Mouse (Mus musculus) adrenal gland, postnatal 14 days (tissue): ENCODE data around the gene Sfrp5. TPM values are rescaled to one million over a fixed set of nuclear protein-coding genes. Genes with fewer than 3 reads are reported as not detected.

Experiments used
- DNase-seq: peaks from one replicate; pipeline ENCODE4 v3.0.0; 2021; ENCODE audit warnings: mixed read lengths
- total RNA-seq: library from RNA; stranded (reverse); gene quantifications from 2 replicates; pipeline ENCODE4 v1.2.3, GENCODE M21; 2021

Sfrp5 gene
- total RNA-seq, 1 experiment from 2014 or later, result 4.3 TPM

DNA sequence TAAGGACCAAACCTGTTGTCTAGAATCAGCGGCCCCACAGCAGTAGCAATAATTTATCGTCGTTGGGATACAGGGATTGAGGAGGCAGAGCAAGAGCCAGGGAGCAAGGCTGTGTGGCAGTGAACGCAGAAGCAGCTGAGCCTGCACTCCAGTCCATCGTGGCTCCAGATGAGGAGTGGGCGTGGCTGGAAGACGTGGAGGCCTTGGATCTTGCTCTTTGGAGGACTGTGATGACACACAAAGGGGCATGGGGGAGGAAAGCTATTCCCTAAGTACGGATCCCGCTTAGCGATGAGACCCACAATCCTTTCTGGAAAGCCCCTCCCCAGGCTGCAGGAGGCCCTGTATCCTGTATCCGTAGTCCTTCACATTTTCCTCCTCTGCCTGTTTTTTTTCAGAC, 4.0 kb downstream of the Sfrp5 start:
- DNase-seq, result peak; percentile 54

DNA sequence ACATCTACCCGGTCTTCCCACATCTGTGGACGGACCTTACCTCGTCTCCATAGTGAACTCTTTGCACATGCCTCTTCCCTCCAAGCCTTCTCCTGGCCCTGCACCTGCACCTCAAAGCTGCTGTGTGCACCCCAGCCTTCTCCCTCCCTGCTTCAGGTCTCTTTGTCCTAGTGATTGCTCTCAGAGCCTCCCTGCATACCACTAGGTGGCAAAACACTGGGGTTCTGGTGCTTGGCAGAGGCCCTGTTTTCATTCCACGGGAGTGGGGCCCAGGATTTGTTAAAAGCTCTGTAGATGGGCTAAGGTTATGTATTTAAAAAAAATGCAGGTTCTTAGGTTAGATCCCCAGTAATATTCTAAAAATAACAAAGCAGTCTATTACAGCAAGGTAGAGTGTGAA, 5.0 kb downstream of the Sfrp5 start:
- no peak for DNase-seq

DNA sequence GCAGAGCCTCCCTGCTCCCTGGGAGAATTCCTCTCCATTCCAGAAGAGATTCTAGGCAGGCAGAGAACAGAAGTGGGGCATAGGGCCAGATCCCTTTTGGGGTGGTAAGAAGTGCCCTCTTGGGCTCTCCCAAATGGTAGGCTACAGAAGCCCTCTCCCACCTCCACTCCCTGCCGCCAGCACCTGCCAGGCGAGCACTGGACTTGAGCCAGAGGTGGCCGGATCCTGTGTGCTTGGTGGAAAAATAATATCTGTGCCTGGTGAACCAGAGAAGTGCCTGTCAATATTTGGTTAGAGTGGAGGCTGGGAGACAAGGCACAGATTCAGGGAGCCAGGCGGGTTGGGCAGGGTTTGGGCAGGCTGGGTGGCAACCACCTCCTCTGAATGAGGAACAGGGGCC, 5.7 kb downstream of the Sfrp5 start:
- no peak for DNase-seq

DNA sequence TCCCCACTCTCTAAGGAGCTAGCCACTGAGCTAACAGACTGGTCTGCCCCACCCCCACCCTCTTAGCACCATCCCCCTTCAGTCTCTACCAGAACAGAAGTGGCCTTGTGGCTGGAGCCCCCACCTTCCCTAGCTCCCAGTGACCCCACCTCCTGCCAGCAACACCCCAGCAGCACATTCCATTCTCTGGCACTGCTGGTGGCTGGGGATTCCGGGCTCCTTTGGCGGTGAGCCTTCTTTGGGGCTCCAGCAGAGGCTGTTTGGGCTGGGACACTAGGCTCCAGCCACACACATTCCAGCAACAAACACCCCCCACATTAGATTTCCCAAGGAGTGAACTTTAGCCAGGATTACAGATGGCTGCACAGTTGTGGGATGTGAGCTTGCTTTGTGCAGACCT, 8.7 kb downstream of the Sfrp5 start:
- peak; percentile 64 for DNase-seq

DNA sequence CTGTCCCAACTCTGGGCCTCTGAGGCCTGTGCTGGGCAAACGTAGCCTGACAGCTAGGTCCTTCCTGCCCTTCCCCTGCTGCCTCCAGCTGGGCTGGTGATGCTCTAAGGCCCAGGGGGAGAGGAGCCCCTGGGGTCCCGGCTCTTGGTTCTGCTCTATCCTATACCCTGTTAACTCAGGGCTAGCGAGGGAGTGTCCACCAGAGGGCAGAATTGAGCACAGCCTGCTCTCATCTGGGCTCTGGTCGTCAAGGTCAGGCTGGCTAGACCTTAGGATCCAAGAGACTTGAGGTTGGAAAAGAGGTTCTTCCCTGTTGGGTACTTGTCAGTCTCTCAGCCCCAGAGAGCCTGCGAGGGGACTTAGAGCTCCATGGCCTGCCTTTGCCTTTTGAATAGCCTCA, 11.6 kb downstream of the Sfrp5 start:
- peak; percentile 81 for DNase-seq

DNA sequence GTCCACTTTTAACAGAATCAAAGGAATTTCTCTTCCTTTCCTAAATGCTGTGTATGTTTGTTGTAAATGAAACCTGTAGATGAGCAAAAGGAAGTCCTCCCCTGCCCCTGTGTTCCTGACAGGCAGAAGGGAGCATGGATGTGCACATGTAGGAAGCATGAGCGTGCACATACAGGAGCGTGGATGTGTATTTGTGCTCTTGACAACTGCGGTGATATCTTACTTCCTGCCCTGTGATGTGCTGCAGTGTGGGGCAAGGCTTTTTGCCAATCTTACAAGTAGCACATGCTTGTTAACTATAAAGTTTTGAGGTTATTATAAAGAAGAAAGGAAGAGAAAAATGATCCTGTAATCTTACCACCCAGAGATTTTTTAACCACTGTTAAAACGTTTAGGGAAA, 12.3 kb downstream of the Sfrp5 start:
- no peak for DNase-seq

DNA sequence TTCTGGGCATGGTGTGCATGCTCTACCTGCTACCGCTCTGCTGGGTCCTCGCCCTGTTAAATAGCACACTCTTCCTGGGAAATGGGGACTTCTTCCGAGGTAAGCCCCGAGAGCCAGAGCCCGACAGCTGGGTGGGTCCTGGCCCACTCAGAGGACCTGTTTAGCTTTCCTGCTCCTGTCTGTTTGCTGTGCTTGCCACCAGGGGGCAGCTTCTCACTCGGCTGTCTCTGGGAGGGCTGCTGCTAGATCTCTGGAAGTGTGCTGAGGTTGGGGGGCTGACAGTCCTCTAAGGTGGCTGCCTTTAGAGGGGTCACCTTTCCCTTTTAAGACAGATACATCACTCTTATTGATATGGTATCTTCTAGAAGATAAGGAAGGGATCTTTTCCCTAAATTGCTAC, 19.4 kb downstream of the Sfrp5 start:
- no peak for DNase-seq

DNA sequence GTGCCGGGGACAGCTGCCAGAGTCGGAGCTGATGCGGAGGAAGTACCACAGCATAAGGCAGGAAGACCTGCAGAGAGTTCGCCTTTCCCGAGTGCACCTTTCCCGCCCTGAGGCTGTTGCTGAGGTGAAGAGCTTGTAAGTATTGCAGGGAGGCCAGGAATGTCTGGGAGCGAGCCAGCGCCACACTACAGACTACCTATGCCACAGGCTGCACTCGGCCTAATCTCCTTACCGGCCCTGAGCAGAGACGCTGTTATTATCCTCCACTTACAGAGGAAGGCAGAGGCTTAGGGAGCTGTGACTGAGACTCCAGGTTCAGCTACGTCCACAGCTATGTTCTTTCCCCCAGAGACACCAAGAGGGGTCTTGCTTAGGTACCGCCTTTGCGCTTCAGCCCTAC, 22.7 kb downstream of the Sfrp5 start:
- no peak for DNase-seq

DNA sequence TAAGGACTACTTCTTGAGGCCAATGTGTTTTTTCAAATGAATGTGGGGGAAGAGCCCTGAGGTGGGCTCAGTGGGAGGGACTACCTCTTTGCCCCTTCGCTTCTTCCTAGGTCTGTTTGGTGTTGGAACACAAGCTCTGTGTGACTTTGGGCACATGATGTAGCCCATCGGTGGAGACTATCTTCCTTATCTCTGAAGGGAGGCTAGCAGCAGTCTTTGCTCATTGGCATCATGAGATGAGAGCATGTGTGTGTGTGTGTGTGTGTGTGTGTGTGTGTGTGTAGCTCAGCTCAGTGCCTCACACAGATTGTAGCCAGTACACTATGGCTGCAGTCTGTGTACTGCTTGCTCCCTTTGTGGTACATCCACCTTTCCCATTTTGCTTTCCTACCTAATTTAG, 24.6 kb downstream of the Sfrp5 start:
- no peak for DNase-seq

DNA sequence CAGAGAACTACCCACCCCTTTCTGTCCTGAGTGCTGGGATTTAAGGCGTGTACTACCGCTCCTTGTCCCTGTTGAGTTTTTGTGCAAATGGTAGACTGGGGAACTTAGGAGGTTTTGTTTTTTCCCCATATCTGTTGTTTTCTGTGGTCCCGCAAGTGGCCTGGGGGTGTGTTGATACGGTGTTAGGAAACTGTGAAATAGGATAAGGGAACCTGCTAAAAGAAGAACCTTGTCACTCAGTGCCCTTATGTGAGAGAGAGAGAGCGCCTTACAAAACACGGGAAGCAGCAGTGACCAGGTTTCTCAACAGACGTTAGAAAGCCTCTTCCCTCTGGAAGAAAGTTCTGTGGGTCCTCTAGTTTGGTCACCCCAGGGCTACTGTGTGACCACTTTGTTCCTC, 25.2 kb downstream of the Sfrp5 start:
- DNase-seq, result no peak

DNA sequence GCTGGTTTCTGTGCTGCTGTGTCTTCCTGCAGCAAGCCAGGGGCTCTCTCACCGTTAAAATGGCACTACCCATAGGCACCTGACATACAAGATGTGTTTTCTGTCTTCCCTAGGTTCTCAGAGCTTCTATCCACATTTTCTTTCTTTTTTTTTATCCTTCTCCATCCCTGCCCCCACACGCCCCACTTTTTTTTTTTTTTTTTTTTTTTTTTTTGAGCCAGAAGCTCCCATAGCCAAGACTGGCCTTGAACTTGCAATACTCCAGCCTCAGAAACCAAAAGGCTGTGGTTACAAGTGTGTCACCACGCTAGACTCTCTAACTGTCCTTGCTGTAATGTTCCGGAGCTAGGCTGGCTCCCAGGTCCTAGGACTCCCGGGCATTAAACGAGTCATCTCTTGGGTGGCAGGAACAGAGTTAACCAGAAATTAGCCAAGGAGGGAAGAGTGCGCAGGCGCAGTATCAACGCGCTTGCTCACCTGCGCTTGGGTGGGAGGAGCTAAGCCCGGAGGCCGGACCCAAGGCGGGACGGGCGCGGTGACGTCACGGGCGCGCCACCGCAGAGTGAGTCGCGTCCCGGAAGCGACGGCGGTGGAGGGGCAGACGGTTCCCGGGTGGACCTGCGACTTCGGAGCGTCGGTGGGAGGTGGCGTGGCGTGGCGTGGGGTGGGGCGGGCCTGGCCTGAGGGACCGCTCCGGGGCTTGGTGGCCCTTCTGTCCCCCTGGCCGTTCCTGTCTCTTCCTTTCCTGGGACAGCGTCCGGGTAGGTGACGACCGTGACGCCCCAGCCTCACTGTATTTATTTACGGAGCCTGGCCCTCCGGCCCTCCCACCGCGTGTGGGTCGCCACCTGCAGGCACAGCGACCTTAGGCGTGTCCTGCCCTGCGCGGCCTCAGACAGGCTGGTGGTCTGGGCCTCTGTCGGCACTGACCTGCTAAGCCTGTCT, 31.8 kb downstream of the Sfrp5 start:
- DNase-seq, result peak; percentile 96

DNA sequence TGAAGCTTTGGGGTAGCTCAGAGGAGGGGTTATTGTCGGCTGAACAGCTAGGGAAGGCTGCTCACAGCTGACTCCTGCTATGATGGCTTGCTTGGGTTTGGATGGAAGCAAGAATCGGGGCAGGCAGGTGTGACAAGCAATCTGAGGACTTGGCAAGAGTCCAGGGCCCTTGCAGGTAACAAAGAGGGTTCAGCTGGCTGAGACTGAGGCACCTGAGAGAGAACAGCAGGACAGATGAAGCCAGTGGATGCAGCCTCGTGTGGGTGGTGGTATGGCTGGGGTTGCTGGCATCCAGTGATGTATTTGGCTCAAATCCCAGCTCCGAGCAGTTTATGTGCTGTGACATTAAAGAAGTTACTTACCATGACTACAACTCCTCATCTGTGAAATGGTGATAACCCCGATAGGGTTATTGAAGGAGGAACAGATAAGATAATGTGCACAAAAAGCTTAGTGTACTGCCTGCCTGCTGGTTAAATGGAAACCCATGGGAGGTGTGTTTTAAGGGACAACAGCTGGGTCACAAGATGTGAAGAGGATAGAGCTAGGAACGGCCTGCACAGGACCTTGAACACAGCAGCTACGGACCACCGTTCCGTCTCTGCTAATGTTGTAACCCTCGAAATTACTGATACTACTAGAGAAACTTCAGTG, 32.6 kb downstream of the Sfrp5 start:
- DNase-seq, result no peak

DNA sequence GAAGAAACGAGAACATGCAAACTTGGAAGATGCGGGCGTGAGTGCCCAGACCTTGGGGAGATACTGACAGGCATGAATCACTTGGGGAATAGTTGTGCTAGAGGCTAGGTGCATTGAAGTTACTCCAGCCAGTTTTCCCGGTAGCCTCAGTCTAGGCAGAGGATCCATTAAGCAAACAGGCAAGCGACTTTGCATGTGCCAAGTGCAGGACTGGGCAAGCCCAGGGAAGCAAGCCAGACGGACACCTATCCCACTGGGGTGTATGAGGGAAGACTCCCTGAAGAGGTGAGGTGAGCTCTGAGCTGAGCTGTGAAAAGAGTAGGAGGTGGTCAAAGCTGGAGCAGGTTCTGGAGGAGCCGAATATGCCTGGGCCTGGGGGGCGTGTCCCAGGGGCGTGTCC, 34.6 kb downstream of the Sfrp5 start:
- no peak for DNase-seq

DNA sequence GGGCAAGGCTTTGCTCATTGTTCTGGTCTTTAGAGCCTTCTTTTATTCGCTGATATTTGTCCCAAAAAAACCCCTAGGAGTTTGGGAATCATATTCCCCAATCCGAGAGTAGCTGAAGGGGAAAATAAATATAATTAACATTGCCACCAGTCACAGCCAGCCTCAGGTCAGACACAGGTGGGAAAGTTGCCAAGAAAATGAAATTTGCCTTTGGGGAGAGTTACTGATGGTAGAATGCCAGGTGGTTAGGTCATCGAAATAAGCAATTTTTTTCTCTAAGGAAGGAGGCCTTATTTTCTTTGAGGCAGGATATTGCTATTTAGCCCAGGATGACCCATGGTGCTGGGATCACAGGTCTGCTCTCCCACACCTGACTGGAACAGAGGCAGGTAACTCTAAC, 35.3 kb downstream of the Sfrp5 start:
- no peak for DNase-seq

DNA sequence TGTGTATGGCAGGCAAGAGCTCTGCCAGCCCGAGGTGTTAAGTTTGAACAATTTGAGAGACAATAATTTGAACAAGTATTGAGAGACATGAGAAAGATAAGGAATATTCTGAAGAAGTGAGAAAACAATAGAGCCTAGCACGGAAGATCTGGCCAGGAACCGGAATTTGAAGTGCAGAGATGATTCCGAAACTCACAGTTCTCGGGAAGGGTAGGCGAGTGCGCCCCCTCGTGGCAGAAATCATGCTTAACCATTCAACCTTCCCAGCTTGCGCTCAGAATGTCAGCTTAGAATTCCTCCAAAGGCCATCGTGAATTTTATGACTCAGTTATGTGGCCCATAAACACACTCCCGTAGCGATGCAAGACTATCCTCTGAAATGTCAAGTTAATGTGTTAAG, 35.9 kb downstream of the Sfrp5 start:
- DNase-seq, result peak; percentile 95

DNA sequence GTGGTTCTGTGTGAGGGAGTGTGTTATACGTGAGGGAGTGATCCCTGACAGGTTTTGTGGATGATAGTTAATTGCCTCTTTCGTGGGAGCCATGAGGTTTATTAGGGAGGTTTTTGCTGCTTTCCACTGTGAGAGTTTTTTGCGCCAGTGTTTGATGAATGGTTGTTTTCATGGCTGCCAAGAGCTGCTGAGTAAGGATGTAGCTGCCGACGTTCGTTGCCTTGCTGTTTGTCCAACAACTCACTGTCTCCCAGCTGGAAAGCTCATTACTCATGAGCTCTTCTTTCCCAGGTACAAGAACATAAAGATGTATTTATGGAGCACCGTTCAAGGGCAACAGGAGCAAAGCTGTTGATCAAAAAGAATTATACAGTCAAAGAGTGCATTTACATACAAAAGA, 37.9 kb downstream of the Sfrp5 start:
- no peak for DNase-seq

DNA sequence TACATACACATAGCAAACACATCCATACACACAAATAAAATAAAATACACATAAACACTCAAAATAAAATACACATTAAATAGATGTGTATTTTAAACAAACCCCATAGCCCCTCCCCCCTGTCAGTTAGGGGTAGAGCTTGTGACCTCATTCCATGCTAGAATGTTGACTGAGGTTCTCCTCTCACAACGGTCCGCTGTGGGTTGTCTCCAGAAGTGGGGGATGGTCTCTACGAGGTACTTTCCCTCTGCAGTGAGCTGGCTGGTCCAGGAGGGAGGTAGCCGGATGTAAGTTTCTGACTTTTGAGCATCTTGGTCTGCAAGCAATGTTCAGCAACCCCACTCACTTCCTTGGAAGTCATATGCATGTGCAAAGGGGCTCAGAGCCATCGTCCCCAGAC, 38.3 kb downstream of the Sfrp5 start, which contains the start of gene Zfyve27:
Zfyve27 (plus strand) TSS at position 188 of the 400 bp plus-strand sequence.
- DNase-seq, result no peak

DNA sequence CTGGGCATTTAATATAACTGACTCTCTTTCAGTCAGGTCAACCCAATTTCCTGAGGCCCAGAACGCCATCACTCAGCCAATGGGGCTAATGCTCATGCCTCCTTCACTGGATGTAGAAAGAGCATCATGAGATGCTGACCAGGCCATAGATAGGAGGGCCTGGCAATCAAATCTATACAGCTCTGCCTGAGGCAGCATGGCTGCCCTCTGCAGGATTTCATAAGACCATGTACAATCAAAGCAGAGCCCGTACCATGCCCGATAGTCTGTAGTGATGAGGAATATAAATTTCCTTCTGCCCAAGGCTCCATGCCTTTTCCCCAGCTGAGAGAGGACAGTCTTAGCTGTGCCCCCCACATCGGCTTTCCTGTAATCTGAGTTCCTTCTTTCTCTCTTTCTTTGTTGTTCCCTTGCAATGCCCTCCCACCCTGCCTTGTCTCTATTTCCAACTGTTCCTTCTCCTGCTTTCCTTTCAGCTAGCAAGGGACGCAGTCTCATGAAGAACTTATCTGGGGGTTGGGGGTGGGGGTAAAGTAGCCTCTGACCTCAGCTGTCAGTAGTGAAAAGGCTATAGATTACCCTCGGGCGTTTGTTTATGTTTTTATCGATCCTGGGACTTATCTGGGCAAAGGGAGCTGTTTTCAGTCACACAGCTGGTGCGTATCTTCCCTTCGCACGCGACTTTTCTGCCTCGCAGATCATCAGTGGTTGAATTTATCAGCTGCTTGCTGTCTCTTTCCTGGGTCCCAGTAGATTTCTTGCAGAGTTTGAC, 43.6 kb downstream of the Sfrp5 start:
- DNase-seq, result no peak

DNA sequence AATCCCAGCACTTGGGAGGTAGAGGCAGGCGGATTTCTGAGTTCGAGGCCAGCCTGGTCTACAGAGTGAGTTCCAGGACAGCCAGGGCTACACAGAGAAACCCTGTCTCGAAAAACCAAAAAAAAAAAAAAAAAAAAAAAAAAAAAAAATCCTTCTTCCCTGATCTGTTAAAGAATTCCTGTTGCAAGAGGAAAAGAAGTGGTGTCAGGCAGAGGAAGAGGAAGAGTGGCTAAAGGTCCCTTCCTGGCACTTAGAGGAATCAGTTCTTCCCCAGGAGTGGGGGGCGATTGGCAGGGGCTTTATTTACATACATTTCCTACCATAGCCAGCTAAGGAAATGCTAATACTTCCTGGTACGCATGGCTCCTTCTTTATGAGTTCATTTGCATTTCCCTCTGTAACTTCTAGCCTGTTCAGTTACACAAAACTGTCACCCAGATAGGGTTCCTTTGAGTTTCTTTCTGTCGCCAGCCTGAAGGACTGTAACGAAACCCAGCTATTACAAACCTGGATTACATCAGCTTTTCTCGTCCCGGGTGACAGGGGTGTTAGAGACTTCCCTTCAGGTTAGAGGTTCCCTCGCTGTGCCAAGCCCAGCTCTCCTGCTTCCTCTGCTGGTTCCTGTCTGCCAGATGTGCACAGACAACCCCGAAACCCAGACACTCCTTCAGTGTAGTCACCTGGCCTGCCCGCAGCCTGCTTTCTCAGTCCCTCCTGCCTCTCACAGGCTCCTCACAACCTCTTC, 44.4 kb downstream of the Sfrp5 start:
- DNase-seq, result peak; percentile 43

DNA sequence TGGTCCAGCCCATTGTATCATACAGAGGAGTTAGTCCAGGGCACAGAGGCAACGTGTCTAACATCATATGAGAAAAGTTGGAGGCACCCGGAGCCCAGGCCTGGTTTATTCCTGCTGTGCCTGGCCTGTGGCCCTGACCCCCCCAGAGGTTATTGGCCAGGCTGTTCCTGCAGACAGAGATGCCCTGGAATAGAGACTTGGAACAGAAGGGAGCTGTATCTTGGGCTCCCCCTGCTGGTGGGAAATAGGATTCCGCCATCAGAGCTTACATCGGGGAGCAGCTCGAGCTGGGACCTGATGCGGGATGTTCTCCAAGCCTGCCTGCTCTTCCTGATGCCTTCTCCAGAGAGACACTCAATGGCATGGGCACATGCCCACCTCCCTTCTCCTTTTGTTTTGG, 50.1 kb downstream of the Sfrp5 start:
- DNase-seq, result peak; percentile 91

DNA sequence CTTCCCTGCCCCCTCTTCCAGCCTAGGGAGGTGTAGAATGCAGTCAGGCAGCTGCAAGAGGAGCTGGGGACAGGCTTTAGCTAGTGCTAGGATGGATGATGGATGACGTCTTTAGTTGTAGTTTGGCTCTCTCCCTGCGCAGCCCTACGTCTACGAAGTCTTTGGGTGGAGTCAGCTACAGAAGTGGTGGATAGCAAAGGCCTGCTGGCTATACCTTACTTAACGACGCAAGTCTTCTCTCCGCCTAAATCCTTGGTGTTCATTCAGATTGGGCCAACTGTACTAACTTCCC, 53.5 kb downstream of the Sfrp5 start:
- no peak for DNase-seq
